Mouse (Mus musculus) frontal cortex, postnatal 14 days (tissue): ENCODE data around the gene Dync1li1.
"Not testable (repeated sequence)": the region's sequence is repeated elsewhere in the genome, so short reads cannot be mapped to it uniquely, and the experiment has no call there.

ENCODE experiments used
- DNase-seq, 2 experiments: peaks; one replicate each; pipeline ENCODE4 v3.0.0; 2022; ENCODE audit warnings: low spot score in 2 of 2

Dync1li1 gene

GRCm38 (mm10) chr9:114688252-114688952 is at the start of gene Dync1li1:
Gene Dync1li1 (plus strand): TSS chr9:114688790.
- DNase-seq: peak; percentile 95 to 96

- DNase-seq: no peak
Observed at GRCm38 (mm10) chr9:114639186-114639748, 49.3 kb upstream of the Dync1li1 start.

GRCm38 (mm10) chr9:114639839-114640646 is 48.5 kb upstream of the Dync1li1 start, which contains the start of gene Cnot10:
Gene Cnot10 (minus strand): TSS chr9:114640184.
- DNase-seq: peak; percentile 92

GRCm38 (mm10) chr9:114646556-114647505 is 41.8 kb upstream of the Dync1li1 start:
- peak; percentile 28 to 39 for DNase-seq

GRCm38 (mm10) chr9:114647506-114648432 is 40.8 kb upstream of the Dync1li1 start:
- DNase-seq: no peak

GRCm38 (mm10) chr9:114648472-114648871 is 40.1 kb upstream of the Dync1li1 start:
- DNase-seq: not testable (repeated sequence)

- DNase-seq: no peak
Observed at GRCm38 (mm10) chr9:114649371-114649770, 39.2 kb upstream of the Dync1li1 start.

GRCm38 (mm10) chr9:114650938-114651634 is 37.5 kb upstream of the Dync1li1 start:
- no peak for DNase-seq

- no peak for DNase-seq
Observed at GRCm38 (mm10) chr9:114655356-114655755, 33.2 kb upstream of the Dync1li1 start.

GRCm38 (mm10) chr9:114656701-114657100 is 31.9 kb upstream of the Dync1li1 start:
- DNase-seq: no peak

GRCm38 (mm10) chr9:114660506-114660905 is 28.1 kb upstream of the Dync1li1 start:
- no peak for DNase-seq

- DNase-seq: no peak
Observed at GRCm38 (mm10) chr9:114660983-114661382, 27.6 kb upstream of the Dync1li1 start.

GRCm38 (mm10) chr9:114661991-114662390 is 26.6 kb upstream of the Dync1li1 start:
- DNase-seq: no peak

GRCm38 (mm10) chr9:114663782-114664181 is 24.8 kb upstream of the Dync1li1 start:
- no peak for DNase-seq

- DNase-seq: no peak
Observed at GRCm38 (mm10) chr9:114666858-114667257, 21.7 kb upstream of the Dync1li1 start.

GRCm38 (mm10) chr9:114668047-114668446 is 20.5 kb upstream of the Dync1li1 start:
- no peak for DNase-seq

GRCm38 (mm10) chr9:114669011-114669410 is 19.6 kb upstream of the Dync1li1 start:
- no peak for DNase-seq

GRCm38 (mm10) chr9:114671946-114672345 is 16.6 kb upstream of the Dync1li1 start:
- no peak for DNase-seq

- DNase-seq: peak in 1 of 2 experiments; percentile 36
Observed at GRCm38 (mm10) chr9:114672703-114673561, 15.7 kb upstream of the Dync1li1 start.
